Mouse (Mus musculus) cerebellum, adult (tissue): ENCODE results near the gene Coro7.
A peak's percentile ranks its signal among the peaks of the same experiment; 100 is the strongest.

Source experiments
- ATAC-seq: cut with Nextera tagmentation; 2 replicates; pipeline ENCODE4 v1.9.2; 2017; ENCODE audit warnings: mild to moderate bottlenecking, moderate library complexity, mixed read lengths; ENCODE audit not compliant: insufficient number of reproducible peaks, low FRiP score, low TSS enrichment

Coro7 gene

DNA sequence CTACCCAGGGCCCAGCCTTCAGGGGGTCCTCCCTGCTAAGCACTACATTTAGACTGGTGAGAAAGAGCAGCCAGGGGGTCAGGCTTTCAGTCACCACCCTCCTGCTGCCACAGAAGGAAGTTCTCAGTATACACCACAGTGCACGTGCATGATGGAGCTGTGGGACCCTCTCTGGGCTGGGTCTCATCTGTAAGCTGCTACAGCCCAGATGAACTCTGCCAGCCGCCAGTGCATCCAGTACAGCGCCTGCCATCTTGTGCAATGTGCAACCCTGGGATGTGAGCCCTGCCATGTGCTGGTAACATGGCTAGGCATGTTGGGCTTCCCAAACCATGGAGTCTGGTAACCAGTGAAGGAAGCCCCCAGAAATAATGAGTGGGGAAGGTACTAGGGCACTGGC is 29.4 kb downstream of the Coro7 start:
- no peak for ATAC-seq

DNA sequence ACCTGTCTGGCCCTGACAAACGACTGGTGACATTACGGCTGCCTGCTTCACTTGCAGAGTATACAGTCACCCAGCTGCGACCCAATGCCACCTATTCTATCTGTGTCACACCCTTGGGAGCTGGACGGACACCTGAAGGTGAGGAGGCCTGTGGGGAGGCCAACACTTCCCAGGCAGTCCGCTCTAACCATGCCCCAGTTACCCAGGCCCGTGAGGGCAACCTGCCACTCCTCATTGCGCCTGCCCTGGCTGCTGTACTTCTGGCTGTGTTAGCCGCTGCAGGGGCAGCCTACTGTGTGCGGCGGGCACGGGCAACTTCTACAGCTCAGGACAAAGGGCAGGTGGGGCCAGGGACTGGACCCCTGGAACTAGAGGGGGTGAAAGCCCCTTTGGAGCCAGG is 29.9 kb downstream of the Coro7 start:
- ATAC-seq = no peak

DNA sequence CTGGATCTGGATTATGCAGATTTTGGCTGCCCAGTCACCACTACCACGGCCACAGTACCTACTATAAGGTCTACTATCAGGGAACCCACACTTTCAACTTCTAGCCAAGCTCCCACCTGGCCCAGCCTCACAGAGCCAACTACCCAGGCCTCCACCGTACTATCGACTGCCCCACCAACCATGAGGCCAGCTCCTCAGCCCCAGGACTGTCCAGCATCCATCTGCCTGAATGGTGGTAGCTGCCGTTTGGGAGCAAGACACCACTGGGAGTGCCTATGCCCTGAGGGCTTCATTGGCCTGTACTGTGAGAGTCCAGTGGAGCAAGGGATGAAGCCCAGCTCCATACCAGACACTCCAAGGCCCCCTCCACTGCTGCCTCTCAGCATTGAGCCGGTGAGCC is 30.4 kb downstream of the Coro7 start:
- ATAC-seq = no peak

DNA sequence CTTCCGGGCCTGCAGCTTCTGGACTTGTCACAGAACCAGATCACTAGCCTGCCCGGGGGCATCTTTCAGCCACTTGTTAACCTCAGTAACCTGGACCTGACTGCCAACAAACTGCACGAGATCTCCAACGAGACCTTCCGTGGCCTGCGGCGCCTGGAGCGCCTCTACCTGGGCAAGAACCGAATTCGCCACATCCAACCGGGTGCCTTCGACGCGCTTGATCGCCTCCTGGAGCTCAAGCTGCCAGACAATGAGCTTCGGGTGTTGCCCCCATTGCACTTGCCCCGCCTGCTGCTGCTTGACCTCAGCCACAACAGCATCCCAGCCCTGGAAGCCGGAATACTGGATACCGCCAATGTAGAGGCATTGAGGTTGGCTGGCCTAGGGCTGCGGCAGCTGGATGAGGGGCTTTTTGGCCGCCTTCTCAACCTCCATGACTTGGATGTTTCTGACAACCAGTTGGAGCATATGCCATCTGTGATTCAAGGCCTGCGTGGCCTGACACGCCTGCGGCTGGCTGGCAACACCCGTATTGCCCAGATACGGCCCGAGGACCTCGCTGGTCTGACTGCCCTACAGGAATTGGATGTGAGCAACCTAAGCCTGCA is 31.1 kb downstream of the Coro7 start:
- ATAC-seq = no peak

DNA sequence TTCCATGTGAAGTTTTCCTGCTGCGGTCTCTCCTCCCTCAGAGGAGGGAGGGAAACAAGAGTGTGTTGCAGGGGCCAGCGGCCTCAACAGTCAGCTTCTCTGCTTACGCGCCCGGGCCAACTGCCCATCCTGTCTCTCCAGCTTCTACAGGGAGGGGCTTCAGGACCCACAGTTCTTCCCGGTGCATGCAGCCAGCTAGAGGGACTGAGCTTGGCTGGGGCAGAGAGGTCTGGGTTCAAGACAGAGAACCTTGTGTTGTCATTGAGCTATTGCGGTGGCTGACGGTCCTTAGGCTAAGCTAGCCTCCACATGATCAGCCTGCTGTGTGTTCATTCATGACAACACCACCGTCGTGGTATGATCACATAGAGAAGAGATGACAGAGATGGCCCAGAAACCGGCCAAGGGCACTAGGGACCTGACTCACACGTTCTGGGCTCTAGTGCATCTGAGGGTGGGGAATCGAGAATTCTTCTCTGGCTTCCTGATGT is 31.9 kb downstream of the Coro7 start:
- no peak for ATAC-seq

DNA sequence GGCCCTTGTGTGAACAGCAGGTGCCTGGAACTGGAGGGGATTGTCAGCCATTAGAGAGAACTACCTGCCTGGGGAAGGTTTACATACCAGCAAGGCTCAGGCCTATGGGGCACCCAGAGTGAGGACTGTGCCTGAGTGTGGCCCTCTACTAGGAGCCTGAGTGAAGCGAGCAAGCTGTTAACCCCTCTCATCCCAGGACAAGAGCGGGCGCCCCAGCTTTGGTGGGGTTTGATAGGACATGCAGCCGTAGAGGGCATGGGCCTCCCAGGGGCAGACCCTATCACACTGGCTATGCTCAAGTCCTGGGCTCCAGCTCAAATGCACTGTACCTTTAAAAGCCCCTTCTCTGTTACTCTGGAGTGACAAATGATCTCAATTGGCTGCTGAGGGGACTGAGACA is 32.7 kb downstream of the Coro7 start:
- ATAC-seq = no peak

DNA sequence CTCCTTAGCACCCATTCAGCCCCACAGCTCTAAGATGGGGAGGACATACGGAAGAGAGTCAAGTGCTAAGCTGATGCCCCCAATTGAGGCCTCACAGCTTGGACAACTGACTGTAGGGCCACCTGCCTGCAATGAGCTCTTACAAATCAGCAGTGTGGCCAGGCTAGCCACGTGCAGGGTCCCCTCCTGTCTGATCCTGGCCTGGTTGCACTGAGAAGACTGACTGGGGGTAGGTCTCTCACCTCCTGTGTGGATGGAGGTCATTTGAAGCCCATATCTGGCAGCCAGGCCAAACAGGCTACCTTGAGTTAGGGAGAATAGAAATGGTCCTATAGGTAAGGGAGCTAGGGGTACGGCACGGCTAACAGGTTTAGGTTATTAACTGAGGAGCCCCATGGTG is 33.7 kb downstream of the Coro7 start:
- ATAC-seq = no peak

DNA sequence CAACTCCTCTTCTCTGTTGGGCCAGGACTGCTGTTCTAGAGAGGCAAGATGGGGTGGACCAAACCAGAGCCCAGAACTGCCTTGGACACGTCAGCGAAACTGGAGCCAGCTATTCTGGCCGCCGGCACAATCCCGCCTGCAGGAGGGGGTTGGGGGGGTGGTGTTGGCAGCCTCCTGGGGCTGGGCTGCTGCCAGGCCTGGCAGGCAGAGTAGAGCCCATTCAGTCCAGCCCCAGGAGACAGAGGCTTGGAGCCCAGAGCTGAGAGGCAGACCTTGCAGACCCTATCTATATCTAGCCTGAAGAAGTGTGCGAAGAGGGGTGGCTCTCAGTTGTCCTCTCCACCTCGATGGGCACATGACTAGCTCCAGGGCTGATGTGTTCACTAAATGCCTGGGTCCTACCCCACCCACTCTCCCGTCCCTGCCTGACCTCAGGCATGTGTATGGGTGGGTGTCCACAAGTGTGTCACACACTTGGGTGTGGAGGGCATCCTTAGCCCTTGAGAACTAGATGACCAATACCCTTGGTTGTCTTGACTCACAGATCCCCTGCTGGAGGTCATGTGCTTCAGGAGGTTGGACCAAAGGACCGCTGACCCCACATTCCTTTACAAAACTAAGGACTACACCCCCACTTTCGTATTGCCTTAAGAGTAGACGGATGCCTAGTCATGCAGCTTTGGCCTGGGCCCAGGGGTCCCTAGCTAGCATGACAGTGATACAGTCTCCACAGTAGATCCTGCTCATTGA is 35.7 kb downstream of the Coro7 start:
- peak; percentile 53; the same call in 1 of the 2 replicates for ATAC-seq

DNA sequence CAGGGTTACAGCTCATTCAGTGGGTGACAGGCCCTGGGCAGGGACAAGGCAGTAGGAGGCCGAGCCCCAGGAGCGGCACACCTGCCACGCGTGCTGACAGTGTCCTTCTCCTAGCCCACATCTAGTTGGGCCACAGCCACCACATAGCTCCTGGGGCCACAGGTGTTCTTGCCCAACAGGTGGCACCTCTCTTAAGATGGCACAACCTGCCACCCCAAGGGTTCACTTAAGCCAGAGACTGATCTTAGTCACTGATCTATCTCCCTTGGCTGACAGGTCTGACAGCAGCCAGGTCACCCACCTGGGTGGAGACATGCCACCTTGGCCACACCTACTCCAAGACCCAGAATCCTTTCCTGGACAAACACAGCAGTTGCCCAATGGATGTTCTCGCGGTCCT is 36.6 kb downstream of the Coro7 start:
- no peak for ATAC-seq

DNA sequence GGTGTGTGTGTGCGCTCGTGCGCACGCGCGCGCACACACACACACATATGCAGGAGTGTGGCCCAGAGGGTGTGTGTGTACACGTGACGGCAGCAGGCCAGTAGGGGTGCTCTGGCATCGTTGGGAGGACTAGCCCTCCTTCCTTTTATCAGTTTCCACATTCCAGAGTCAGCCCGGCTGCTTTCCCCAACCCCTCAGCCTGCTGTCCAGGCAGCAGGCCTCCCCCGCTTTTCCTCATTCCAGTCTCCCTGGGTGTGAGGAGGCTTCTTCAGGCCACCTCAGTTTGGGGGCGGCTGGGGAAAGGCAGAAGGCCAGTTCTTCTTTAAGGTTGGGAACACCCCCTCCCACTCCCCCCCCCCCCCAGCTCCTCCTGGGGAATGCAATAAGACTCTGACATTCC is 37.4 kb downstream of the Coro7 start:
- ATAC-seq = no peak

DNA sequence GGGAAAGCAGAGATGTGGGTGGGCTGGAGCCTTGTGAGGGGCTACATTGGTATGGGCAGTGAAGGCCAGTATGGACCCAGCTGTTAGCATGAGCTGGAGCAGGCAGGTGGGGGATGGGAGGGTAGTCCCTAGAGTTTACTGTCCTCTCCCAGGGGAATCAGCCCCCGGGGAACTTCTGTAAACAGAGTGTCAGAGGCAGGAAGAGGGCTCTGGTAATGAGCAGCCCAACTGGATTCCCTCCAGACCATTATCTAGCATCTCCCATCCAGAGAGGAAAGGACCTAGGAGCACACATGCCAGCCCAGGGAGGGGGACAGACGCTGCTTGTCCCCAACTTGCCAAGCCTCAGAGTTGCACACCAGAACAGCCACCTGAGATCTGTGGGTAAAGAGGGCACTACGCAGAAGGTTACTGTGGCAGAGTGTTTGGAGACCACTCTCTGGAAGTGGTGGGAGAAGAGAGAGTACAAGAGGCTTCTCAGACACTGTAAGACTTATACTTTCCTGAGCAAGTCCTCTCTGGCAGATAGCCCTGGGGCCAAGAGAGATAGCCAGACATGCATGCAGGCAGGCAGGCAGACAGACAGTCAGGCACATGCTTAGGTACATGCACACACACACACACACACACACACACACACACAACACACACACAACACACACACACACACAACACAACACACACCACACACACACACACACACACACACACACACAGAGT is 38.3 kb downstream of the Coro7 start:
- ATAC-seq = no peak

DNA sequence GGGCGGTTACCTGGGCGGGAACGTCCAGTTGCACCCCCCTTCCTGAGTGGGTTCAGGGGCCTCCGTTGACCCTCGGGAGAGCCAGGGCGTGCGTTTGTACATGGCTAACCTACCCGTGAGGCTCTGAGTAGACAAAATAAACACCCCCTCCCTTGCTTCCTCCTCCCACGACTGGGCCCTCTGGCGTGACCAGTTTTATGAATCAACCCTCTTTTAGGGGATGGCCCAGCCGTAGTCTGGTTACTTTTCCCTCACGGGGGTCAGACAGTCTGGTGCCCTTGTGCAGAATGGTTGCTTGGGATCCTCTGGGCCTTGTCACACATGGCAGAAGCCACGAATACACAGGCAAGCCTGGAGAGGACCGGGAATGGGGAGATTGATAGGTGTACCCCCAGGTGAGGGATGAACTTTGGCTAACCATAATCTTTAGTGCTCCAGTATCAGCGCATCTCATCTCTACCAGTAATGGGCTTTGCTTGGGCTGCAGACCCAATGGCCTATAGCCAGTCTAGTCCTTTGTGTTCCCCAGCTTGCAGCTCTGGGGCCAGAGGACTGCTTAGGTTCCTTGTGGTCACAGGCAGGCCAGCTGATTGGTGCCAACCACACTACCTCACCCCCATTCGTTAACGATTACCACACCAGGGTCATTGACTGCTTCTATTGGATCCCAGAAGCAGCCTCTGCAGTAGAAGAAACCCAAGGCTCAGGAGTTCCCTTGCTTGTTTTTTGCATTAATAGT is 39.1 kb downstream of the Coro7 start:
- no peak for ATAC-seq

DNA sequence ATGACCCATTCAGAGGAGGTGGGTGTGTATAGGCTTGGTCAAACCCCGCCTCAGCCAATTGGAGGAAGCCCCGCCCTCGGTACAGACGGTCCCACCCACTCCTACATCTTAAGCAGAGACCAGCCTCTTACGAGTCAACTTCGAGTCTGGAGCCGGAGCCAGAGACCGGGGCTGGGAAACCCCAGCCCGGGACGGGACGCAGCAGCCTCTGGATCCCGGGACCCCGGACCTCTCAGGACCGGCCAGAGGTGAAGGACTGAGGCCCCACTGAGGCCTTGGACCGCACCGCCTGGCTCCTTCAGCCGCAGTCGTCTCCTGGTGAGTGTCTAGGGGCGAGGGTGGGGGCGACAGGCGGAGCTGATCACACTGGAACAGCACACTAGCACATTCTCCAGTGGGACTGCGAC is 39.7 kb downstream of the Coro7 start, which contains the start of the genes Vasn and Dnaja3:
Vasn (plus strand) TSS at position 111 of the 407 bp plus-strand sequence.
Dnaja3 (plus strand) TSS at position 159 of the 407 bp plus-strand sequence.
- ATAC-seq = no peak

DNA sequence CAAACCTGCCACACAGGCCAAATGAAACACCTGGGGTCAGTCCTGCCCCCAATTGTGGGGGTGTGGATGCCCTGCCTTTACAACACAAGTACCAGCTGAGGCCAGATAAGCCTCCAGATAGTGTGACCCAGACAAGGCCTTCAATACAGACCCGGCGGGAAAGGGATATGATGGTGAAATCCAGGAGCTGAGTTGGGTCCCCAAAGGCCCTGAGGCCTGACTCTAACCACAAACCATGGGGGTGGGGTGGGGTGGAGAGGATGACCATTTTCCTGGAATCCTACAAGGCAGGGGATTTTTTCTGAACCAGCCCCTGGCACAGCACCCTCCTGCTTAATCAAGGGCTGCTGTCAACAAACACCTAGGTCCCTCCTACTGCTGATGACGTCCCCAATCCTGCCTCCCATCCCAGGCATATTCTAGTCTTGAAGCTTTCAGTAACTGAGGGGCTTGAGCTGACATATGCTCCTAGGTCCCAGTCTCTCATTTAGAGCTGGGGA is 40.6 kb downstream of the Coro7 start:
- no peak for ATAC-seq

DNA sequence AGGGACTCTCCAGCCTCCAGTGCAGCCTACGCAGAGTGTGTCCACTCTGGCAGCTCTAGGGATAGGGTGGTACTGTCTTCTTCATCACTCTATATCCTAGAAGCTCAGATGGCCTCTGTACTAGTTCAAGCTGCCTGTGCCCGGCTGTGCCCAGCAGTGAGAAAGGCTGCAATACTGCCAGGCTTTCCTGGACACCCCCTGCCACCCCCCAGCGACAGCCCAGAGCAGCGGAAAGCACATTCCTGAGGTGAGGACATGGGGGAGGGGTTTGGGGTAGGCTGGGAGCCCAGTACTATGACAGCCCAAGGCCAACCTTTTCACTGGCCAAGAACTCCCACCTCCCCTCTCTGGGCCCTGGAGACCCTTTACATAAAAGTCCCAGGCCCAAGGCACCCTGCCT is 43.8 kb downstream of the Coro7 start:
- ATAC-seq = no peak

DNA sequence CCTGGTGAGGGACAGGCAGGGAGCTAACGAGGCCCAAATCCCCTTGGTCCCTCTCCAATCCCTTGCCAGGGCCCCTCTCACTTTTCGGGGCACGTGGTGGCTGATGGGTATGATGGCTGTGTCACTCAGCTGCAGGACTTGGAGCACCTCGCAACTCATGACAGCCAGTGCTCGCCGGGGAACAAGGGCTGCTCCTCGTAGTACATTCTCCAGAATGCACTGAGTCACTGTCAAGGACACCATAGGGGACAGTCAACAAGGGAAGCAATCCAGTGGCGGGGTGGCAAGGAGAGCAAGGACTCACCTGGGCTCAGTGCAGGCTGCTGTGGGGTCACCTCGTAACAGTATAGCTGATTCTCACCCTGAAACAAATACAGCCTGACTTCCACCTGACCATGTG is 44.9 kb downstream of the Coro7 start:
- no peak for ATAC-seq

DNA sequence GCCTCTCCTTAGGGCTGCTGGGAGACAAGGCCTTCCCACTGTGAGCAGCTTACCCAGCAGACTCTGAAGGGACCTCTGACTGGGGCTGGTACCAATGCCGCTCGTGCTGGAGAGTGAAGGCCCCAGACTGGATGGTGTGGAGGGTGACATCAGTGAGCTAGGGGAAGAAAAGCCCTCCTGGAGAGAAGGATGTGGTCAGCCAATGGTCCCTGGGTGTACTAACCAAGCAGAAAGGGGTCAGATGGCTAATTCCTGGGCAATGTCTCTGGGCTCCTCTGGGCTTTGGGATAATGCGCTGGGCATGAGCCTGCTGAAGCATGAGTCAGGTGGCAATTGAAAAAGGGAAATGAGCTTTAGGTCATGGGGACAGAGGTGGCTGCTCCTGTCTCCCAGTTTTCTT is 45.9 kb downstream of the Coro7 start:
- no peak for ATAC-seq

DNA sequence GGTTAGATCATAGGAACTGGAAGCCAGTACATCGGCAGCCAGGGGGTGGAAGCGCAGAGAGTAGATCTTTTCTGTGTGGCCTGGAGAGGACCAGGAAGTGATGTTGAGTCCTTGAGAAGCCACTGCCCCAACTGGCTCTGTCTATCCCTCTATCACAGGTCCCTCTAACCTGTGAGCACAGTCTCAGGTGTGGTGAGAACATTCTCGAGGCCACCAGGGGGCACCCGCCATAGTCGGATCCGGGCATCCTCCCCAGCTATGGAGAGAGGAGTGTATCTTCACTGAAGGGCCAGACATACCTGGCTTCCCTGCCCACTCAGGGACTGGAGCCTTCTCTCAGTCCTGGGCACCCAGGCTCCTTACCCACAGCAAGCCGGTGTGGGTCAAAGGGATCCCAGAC is 47.5 kb downstream of the Coro7 start:
- ATAC-seq = no peak

DNA sequence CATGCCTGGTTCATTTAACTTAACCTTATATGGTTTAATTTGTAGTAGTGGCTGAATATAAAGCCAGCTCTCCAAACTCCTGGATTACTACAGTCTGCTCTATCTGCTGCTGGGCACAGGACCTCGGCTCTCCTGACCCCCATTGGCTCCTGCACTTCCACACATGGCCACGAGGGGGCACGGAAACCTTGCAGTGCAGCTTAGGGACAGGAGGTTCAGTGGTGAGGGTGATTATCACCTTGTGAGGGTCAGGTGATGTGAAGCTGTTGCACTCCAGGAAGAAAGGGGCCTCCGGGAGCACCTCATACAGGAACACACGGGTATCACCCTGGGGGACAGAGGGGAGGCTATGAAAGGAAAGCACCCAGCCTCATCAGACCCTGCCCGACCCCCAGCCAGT is 49.6 kb downstream of the Coro7 start:
- no peak for ATAC-seq

DNA sequence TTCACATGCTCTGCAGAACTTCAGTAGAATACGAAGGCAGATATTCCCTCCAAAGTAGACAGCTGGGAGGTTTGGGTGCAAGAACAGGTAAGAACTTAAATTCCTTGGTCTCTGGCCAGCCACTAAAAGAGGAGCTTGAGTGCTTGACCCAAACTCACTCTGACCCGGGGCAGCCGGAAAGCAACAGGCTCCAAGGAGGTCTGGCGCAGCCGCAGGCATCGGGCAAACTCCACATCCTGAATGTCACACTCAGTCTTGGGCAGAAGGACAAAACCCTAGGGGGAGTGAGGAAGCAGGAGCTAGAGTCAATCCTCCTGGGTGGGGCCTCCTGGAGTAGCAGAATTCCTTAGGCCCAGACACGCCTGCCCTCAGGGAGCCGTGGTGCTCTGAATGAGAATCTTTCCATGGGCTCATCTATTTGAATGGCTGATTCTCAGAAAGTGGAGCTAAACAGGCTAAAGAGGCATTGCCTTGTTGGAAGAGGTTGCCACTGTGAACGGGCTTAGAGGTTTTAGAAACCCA is 50.6 kb downstream of the Coro7 start:
- ATAC-seq = no peak
